Mouse (Mus musculus): ENCODE results near the gene Mrpl37. TPM values are rescaled to one million over a fixed set of nuclear protein-coding genes. Genes with fewer than 3 reads are reported as not detected.

The Mrpl37 gene
- polyA plus RNA-seq, 1 experiment from 2014 or later = 87.5 TPM

DNA sequence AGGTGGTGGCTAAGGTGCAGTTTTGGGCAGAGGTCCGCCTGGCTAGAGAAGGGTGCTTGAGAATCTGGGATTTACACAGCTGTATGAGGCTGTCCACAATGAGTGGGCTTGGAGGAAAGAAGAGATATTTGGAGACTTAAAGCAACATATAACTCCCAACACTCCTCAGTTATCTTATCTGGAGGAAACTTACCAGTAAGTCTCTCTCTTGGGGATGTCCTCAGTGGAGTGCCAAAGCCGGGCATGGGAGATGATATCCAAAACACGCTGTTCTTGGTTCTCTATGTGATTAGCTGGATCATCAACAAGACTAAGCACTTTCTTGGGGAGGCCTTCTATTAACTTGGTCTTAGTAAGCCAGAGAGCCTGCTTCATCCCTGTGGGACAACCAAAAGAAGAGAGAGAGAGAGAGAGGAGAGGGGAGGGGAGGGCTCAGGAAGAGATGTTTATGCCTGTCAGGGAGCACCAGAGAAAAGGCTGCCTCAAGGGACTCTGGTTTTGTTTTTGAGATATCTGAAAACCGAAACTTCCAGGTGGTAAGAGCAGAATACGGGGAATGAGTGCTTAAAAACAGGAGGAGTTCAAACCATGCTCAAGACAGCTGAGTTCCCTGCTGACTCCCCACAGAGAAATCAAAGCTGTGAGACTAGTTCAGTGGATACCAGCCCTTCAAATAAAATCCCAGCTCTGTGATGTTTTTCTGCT, 2.1 kb downstream of the Mrpl37 start:
- H3K4me2 ChIP-seq (replicated peaks) = no peak overlapping the region
- no peak overlapping the region for H3K4me3 ChIP-seq (replicated peaks)
- no peak for ATAC-seq (ENCODE audit: insufficient number of reproducible peaks, low FRiP score, low TSS enrichment, low read depth)
- H3K9ac ChIP-seq = no peak overlapping the region
- H3K27me3 ChIP-seq = no peaks in the 10 kb centered on the region; the same call in 1 of the 2 replicates
- H3K9me3 ChIP-seq (replicated peaks) = no peaks in the 10 kb centered on the region
- H3K36me3 ChIP-seq = peaks cover 47% of the 10 kb centered on the region
- WGBS = 82% methylated on average over 5 of the region's 5 CpGs
- peaks cover 17% of the 10 kb centered on the region for H3K4me1 ChIP-seq
- H3K27ac ChIP-seq (replicated peaks) = no peak overlapping the region

DNA sequence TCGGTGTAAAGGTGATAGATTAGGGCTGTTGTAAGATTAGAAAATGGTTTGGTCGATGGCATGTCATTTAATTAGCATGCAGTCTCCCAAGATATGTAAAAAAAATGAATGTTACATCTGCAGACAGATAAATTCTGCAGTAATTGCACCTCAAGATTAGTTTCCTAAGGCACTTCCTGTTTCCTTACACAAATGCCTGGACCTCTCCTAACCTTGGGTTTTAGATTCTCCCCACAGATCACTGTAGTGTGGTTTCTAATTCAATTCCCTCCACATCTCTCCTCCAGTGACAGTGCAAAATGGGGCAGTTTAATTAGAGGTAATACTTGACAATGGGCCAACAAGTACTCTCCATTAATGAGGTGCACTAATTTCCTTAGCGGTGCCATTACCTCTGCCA, 3.5 kb downstream of the Mrpl37 start:
- Histone ChIP-seq H3K4me2 (replicated peaks) (no peak overlapping the region), H3K36me3 (peaks cover 60% of the 10 kb centered on the region), H3K4me1 (peaks cover 17% of the 10 kb centered on the region), H3K27me3 (no peaks in the 10 kb centered on the region; the same call in 1 of the 2 replicates), H3K27ac (replicated peaks) (no peak overlapping the region), H3K4me3 (replicated peaks) (no peak overlapping the region), H3K9ac (no peak overlapping the region), H3K9me3 (replicated peaks) (no peaks in the 10 kb centered on the region)
- 79% methylated on average over 3 of the region's 3 CpGs for WGBS
- ATAC-seq (ENCODE audit: insufficient number of reproducible peaks, low FRiP score, low TSS enrichment, low read depth) = no peak

DNA sequence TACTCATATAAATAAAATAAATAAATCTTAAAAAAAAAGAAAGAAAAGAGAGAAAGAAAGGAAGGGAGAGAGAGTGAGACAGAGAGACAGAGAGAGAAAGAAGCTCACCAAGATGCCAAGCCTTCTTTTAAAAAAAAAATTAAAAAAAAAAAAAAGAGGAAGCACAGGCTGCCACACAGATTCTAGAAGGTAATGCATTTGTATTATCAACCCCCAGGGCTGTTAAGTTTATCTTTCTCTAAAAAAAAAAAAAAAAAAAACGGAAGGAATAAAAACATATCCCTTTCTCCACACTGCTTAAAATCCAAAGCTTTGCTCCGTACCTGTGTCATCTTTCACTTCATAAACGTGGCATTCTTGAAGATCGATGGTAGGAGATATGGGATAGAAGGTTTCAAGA, 5.1 kb downstream of the Mrpl37 start:
- H3K36me3 ChIP-seq = peaks cover 77% of the 10 kb centered on the region
- 90% methylated on average over 4 of the region's 4 CpGs for WGBS
- no peak overlapping the region for H3K4me3 ChIP-seq (replicated peaks)
- no peak overlapping the region for H3K27ac ChIP-seq (replicated peaks)
- no peak overlapping the region for H3K9ac ChIP-seq
- ATAC-seq (ENCODE audit: insufficient number of reproducible peaks, low FRiP score, low TSS enrichment, low read depth) = no peak
- no peaks in the 10 kb centered on the region for H3K9me3 ChIP-seq (replicated peaks)
- no peaks in the 10 kb centered on the region for H3K27me3 ChIP-seq
- H3K4me2 ChIP-seq (replicated peaks) = no peak overlapping the region
- peaks cover 10% of the 10 kb centered on the region; the same call in 1 of the 2 replicates for H3K4me1 ChIP-seq

DNA sequence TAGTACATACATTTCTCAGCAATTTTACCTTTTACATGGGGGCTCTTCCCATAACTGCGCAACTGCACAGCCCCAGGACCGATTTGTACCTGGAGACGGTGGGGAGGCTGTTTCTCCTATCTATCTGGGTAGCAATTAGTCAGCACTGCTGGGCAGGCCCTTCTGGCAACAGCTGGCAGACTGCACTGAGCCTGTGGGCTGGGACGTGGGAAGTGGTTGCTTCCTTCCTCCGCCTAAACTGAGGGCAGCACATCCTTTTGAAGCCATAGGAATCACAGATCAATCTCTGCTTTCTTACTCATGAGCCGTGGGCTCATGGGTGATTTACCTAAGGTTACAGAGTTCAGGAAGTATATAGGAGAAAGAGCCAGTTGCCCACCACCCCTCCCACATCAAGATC, 7.9 kb downstream of the Mrpl37 start:
- no peak overlapping the region for H3K9ac ChIP-seq
- no peaks in the 10 kb centered on the region for H3K4me1 ChIP-seq
- H3K9me3 ChIP-seq (replicated peaks) = no peaks in the 10 kb centered on the region
- H3K27me3 ChIP-seq = no peaks in the 10 kb centered on the region
- 75% methylated on average over 6 of the region's 6 CpGs for WGBS
- H3K27ac ChIP-seq (replicated peaks) = no peak overlapping the region
- no peak overlapping the region for H3K4me3 ChIP-seq (replicated peaks)
- ATAC-seq (ENCODE audit: insufficient number of reproducible peaks, low FRiP score, low TSS enrichment, low read depth) = no peak
- H3K36me3 ChIP-seq = peaks cover 74% of the 10 kb centered on the region
- H3K4me2 ChIP-seq (replicated peaks) = no peak overlapping the region

DNA sequence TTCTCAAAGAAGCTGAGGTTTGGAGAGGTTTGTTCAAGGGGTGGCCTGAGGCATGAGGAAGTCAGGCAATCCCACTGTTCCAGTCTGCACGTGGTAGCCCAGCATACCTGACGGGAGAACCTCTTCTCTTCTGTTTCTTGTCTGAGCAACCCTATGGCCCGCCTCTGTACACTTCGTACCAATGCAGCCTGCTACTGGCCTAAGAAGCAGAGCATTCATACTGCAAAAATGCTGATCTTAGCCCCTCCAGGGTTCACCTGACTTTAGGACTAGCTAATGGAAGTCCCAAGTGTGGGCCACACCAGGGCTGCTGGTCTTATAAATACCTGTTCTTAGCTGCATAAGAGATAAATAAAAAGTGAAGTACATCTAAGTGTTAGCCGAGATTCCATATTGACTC, 8.3 kb downstream of the Mrpl37 start:
- H3K4me3 ChIP-seq (replicated peaks) = no peak overlapping the region
- no peaks in the 10 kb centered on the region for H3K4me1 ChIP-seq
- H3K9ac ChIP-seq = no peak overlapping the region
- H3K9me3 ChIP-seq (replicated peaks) = no peaks in the 10 kb centered on the region
- no peak for ATAC-seq (ENCODE audit: insufficient number of reproducible peaks, low FRiP score, low TSS enrichment, low read depth)
- H3K4me2 ChIP-seq (replicated peaks) = no peak overlapping the region
- no peaks in the 10 kb centered on the region for H3K27me3 ChIP-seq
- peaks cover 70% of the 10 kb centered on the region for H3K36me3 ChIP-seq
- no peak overlapping the region for H3K27ac ChIP-seq (replicated peaks)
- WGBS = 84% methylated on average over 5 of the region's 5 CpGs

DNA sequence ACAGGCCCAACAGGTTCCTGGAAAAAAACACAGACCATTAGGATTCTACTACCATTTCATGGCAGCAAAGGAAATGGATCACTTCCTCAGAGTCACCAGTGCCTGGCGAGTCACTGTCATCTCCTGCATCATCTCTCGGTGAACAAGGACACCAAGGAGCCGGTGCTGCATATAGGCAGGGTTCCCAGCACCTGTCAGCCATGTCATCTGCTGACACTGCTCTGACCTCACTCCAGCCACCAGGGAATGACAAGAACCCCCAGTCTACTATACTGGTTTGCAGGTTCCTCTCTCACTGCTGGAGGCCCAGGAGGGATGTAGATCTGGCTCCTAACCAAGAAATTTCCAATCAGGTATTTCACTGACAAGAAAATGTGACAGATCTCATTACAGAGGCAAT, 10.6 kb downstream of the Mrpl37 start:
- Histone ChIP-seq H3K9me3 (replicated peaks) (no peaks in the 10 kb centered on the region), H3K4me3 (replicated peaks) (no peak overlapping the region), H3K27ac (replicated peaks) (no peak overlapping the region), H3K4me2 (replicated peaks) (no peak overlapping the region), H3K4me1 (no peaks in the 10 kb centered on the region), H3K9ac (no peak overlapping the region), H3K36me3 (peaks cover 50% of the 10 kb centered on the region), H3K27me3 (no peaks in the 10 kb centered on the region)
- no peak for ATAC-seq (ENCODE audit: insufficient number of reproducible peaks, low FRiP score, low TSS enrichment, low read depth)
- WGBS = 80% methylated on average over 3 of the region's 3 CpGs

DNA sequence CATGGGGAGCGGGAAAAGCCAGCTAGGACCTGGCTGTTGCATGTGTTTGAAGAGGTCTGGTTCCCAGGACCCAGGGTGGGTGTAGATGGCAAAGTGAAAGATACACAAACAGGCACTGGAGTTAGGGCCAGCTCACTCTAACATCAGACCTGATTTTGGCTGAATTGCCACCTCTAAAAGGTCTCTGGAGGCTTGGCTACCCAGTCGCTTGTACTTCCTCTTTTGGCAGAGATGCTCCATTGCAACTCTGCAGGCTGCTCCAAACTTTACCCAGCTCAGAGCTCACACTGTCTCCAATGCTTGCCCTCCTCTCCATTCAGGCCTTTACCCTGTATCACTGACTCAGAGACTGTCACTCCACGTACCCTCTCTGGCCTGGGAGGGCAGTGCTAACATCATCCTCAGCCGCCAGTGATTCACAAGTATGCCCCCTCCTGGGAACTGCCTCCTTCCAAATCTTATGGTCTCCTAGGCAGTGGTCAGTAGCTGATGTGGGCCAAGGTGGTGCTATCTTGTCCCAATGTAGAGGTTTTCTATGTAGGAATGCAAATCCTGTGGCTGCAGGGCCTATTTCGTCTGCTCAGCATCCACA, 13.6 kb downstream of the Mrpl37 start:
- peak overlapping the region; percentile 24 for H3K27ac ChIP-seq (replicated peaks)

DNA sequence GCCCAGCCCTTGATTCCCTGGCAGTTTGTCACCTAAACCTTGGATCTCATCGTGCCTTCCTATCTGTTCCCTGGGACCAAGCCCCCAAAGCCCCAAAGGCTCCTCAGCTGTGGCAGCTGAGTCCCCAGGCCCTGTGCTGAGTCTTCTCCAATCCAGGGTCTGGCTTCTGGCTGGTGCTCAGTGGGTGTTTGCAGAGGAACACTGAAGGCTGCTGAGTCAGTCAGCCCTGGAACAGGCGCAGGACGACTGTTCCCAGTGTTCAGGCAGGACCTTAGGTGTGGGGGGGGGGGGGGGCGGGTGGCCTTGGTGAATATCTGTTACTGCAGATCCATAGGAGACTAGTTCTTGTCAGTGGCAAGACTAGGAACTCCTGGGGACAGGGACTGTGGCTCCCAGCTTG, 14.8 kb downstream of the Mrpl37 start:
- Histone ChIP-seq H3K9me3 (replicated peaks) (no peaks in the 10 kb centered on the region), H3K4me2 (replicated peaks) (no peak overlapping the region), H3K36me3 (peaks cover 41% of the 10 kb centered on the region), H3K4me3 (replicated peaks) (no peak overlapping the region), H3K27me3 (no peaks in the 10 kb centered on the region), H3K9ac (no peak overlapping the region), H3K4me1 (no peaks in the 10 kb centered on the region), H3K27ac (replicated peaks) (no peak overlapping the region)
- ATAC-seq (ENCODE audit: insufficient number of reproducible peaks, low FRiP score, low TSS enrichment, low read depth) = no peak
- 42% methylated on average over 4 of the region's 4 CpGs for WGBS

More for the DNA sequence above, 13.6 kb downstream of the Mrpl37 start:
- H3K9me3 ChIP-seq (replicated peaks) = no peaks in the 10 kb centered on the region
- H3K4me3 ChIP-seq (replicated peaks) = no peak overlapping the region
- no peaks in the 10 kb centered on the region for H3K4me1 ChIP-seq
- H3K9ac ChIP-seq = no peak overlapping the region
- WGBS = 44% methylated on average over 5 of the region's 5 CpGs
- no peak for ATAC-seq (ENCODE audit: insufficient number of reproducible peaks, low FRiP score, low TSS enrichment, low read depth)
- no peaks in the 10 kb centered on the region for H3K27me3 ChIP-seq
- H3K36me3 ChIP-seq = peaks cover 41% of the 10 kb centered on the region
- H3K4me2 ChIP-seq (replicated peaks) = no peak overlapping the region

DNA sequence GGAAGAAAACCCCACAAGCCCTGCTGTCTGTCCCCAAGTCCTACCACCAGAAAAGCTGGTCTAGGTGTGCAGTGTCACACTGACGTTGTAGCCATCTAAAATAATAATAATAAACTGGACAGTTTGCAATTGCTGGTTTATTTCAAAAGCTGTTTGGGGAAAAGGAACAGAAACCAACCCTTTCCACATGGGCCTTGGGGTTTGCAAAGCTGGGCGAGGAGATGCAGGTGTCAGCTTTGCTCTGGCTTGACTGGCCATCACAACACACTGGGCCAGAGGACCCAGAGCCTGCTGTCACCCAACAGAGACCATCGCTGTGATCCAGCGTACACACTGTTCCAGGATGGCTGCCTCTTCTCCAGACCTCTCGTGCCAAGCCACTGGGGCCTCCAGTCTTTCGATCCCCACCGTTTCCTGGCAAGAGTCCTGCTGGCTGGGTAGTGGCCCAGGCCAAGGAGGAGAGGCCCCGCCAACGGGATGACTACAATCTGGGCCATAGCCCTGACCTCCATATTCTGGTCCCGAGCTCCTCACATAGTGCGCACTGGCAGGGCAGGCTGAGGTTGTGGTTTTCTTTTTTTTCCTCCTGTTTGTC, 18.0 kb downstream of the Mrpl37 start:
- no peaks in the 10 kb centered on the region for H3K4me1 ChIP-seq
- H3K27ac ChIP-seq (replicated peaks) = no peak overlapping the region
- no peaks in the 10 kb centered on the region for H3K27me3 ChIP-seq
- no peak overlapping the region for H3K4me3 ChIP-seq (replicated peaks)
- H3K36me3 ChIP-seq = peaks cover 65% of the 10 kb centered on the region
- WGBS = 83% methylated on average over 11 of the region's 11 CpGs
- H3K4me2 ChIP-seq (replicated peaks) = no peak overlapping the region
- no peaks in the 10 kb centered on the region for H3K9me3 ChIP-seq (replicated peaks)
- H3K9ac ChIP-seq = no peak overlapping the region
- no peak for ATAC-seq (ENCODE audit: insufficient number of reproducible peaks, low FRiP score, low TSS enrichment, low read depth)

DNA sequence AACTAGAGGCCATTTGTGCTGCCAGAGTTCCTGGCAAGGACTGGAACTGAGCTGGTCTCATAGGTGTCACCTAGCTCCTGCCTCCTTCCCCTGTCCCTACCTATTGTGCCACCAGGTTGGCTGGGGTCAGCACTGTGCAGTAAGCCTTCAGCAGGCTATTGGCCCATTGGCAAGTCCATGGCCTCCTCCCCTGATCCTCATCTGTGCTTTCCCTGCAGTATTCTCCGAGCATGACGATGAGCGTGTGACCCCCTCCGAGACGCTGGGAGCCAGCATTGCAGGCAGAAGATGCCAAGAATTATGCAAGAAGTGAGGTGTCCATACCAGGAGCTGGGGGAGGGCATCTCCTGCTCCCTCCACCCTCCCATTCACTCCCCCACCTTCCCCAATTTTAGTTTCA, 18.9 kb downstream of the Mrpl37 start:
- no peak for ATAC-seq (ENCODE audit: insufficient number of reproducible peaks, low FRiP score, low TSS enrichment, low read depth)
- no peaks in the 10 kb centered on the region for H3K27me3 ChIP-seq
- H3K36me3 ChIP-seq = peaks cover 69% of the 10 kb centered on the region
- H3K9ac ChIP-seq = no peak overlapping the region
- H3K4me2 ChIP-seq (replicated peaks) = no peak overlapping the region
- no peak overlapping the region for H3K4me3 ChIP-seq (replicated peaks)
- H3K9me3 ChIP-seq (replicated peaks) = no peaks in the 10 kb centered on the region
- 78% methylated on average over 5 of the region's 5 CpGs for WGBS
- no peak overlapping the region for H3K27ac ChIP-seq (replicated peaks)
- H3K4me1 ChIP-seq = no peaks in the 10 kb centered on the region

DNA sequence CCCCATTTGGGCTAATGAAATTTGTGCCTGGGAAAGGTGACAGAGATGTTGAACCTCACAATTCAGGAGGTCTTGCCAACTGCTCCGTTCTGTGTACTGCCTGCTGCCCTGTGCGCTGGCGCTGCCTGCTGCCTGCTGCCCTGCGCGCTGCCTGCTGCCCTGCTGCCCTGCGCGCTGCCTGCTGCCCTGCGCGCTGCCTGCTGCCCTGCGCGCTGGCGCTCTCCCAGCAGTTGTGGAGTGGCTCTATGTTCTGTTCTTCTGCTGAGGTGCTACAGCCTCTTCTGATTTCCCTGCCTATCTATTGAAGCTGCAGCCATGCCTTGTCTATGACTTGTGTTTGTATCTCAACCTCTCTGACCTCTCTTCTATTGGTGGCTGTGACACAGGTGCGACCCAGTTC, 21.5 kb downstream of the Mrpl37 start:
- H3K27me3 ChIP-seq = no peaks in the 10 kb centered on the region
- no peak overlapping the region for H3K27ac ChIP-seq (replicated peaks)
- no peak overlapping the region for H3K4me2 ChIP-seq (replicated peaks)
- H3K9me3 ChIP-seq (replicated peaks) = no peaks in the 10 kb centered on the region
- H3K36me3 ChIP-seq = peaks cover 86% of the 10 kb centered on the region
- ATAC-seq (ENCODE audit: insufficient number of reproducible peaks, low FRiP score, low TSS enrichment, low read depth) = no peak
- H3K4me3 ChIP-seq (replicated peaks) = no peak overlapping the region
- no peaks in the 10 kb centered on the region for H3K4me1 ChIP-seq
- no peak overlapping the region for H3K9ac ChIP-seq
- 97% methylated on average over 13 of the region's 13 CpGs for whole genome bisulfite sequencing
